Mouse (Mus musculus) ES-Bruce4 (cell line): ENCODE results near the gene Clstn3.
"Not testable (repeated sequence)": the region's sequence is repeated elsewhere in the genome, so short reads cannot be mapped to it uniquely, and the experiment has no call there.

Experiments
- EP300 ChIP-seq: IDR thresholded peaks from 2 replicates; pipeline ENCODE4 v1.6.1; 2011; ENCODE audit warnings: low read depth, low read length; ENCODE audit not compliant: insufficient read depth
- POLR2A ChIP-seq: IDR thresholded peaks from one replicate; pipeline ENCODE4 v1.8.1; 2011; ENCODE audit warnings: low read length; ENCODE audit not compliant: insufficient read depth

- not testable (repeated sequence) for TF ChIP-seq EP300, POLR2A
Observed at GRCm38 (mm10) chr6:124471783-124472638, 7.4 kb upstream of the Clstn3 start.
